Mouse (Mus musculus): Measurements from ENCODE around the gene Tmem184b.
A peak's percentile ranks its signal among the peaks of the same experiment; 100 is the strongest.

Gene Tmem184b

DNA sequence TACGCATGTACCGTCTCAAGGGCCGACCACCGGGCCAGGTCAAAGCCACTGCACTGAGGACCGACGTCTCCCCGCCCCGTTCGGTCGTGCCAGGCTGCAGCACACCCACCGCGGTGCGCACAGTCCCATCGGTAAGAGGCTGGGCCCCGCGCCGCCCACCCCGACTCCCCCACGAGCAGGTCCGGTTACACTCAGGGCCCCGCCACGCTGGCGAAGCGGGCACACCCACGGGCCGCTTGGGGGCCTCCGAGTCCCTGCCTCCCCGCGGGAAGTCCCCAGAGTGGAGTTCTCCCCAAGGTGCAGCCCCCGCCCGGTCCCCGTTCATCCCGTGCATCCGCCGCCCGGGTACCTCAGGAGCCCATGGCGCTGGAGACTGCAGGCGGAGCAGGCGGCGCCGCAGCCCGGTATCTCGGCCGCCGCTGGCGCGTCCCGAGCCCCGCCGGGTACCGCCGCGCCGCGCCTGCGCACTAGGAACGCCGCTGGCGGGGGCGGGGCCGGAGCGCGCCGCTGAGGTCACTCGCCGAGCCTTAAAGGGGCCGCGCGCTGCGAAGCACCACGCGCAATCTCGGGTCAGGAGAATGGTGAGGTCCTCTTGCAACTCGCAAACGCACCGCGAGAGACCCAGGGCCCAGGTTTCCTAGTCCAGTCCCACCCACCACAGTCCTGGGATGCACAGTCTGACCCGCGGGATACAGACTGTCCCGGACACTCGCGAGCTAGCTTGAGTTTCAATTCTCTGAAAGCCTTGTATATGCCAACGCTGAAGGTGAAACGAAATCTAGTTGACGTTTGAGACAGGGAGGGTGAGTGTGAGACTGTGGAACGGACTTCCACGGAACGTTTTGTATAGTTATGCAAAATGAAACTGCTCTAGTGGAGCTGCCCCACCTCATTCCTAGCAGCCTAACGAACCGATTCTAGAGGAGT, at the start of gene Tmem184b:
Tmem184b (minus strand) TSS at position 734 of the 927 bp plus-strand sequence.
- peak; percentile 72 for DNase-seq (ENCODE audit: low read depth, low spot score)

DNA sequence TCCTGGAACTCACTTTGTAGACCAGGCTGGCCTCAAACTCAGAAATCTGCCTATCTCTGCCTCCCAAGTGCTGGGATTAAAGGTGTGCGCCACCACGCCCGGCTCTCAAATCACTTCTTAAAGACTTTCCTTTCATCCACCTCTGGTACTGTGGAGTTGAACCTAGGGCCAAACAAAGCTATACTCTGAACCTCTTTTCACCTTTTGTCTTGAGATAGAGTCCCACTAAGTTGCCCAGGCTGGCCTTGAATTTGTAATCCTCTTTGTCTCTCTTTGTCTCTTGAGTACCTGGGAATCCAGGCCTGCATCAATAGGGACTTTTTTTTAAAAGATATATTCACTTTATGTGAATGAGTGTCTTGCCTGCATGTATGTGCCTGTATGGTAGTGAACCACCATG, 44.7 kb upstream of the Tmem184b start:
- DNase-seq (ENCODE audit: low read depth, low spot score), result no peak

DNA sequence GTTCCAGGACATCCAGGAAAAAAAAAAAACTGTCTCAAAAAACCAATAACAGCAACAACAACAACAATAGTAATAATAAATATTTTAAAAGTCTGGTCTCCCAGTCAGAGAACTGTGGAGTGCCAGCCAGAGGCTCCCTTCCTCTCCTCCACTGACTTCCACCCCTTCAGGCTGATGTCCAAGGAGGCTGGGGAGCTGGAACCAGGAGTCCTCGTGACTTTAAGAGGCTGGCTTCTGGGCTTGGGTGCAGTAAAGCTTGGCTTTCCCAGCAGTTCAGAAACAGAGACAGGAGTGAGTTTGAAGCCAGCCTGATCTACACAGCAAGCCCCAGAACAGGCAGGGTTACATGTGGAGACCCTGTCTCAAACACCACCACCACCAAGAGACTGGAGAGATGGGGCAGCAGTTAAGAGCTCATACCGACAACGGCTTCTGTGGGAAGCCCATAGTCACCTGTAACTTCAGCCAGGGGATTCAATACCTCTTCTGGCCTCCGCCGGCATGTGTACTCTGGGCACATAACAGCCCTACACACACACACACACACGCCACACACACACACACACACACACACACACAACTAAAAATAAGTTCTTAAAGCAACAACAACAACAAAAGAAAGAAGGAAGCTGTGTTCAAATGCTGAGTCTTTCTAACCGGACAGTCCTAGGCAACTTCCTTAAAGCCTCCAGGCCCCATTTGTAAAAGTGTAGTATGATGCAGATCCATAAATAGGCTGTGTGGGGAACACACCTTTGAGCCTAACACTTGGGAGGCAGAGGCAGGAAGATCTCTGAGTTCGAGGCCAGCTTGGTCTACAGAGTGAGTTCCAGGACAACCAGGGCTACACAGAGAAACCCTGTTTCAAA, 42.7 kb upstream of the Tmem184b start:
- DNase-seq (ENCODE audit: low read depth, low spot score), result no peak

DNA sequence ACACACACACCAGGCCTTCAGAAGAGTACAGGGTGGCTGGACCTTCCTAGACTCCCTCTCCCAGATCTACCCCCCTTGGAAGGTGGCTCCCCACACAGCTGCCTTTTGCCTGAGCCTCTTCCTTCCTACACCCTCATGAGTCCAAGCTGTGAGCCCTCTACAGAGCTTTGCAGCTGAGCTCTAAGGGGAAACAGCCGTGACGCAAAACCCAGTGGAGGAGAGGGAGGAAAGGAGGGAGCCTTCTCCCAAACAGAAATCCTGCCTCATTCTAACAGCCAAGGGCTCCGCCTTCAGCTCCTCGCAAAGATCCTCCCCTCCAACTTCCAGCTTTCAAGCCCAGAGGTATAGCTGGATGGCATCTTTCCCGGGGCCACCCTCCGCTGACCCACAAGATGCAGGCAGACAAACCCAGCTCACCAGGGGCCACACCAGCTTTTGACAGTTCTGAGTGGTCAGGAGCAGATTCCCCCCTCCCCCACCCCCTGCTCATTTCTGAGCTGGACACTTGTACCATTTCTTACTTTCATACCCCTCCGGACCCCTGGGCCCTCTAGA, 40.6 kb upstream of the Tmem184b start:
- no peak for DNase-seq (ENCODE audit: low read depth, low spot score)

DNA sequence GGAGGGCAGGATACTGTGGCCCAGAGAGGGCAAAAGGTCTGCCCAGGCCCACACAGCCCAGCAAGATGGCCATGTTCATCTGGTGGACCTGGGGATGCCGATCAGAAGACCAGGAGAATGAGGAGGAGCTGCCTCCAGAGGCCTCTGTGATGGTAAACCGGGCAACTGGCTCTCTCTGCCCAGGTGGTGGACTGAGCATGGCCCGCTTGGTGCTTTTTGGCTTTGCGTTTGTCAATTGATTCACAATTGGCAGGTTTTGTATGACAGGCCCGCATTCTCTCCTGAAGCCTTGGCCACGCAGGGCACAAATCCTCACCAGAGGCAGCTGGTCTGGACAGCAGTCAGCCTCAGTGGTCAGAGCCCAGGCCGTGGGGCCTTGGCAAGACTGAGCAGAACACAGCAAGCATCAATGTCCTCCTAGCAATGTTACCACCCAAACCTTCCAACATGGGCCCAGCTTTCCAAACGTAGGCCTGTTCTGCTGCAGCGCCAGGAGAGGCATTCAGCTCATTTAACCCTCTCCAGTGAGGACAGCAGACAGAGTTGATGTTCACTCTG, 39.7 kb upstream of the Tmem184b start:
- DNase-seq (ENCODE audit: low read depth, low spot score), result no peak

DNA sequence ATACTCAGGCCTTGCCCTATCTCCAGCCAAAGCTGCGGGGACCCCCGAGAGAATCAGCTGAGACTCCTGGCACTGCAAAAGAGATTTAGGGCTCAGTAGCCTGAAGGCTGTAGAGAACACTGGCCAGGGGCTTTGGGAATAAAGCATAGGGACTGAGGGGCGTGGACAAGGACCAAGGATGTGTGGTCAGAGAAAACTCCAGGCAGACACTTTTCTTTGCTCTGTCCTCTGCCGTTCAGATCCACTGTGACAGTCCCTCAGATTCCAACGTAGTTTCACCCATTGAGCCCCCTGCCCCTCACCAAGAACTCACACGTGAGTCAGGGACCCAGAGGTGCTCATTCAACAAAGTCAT, 38.9 kb upstream of the Tmem184b start:
- no peak for DNase-seq (ENCODE audit: low read depth, low spot score)

DNA sequence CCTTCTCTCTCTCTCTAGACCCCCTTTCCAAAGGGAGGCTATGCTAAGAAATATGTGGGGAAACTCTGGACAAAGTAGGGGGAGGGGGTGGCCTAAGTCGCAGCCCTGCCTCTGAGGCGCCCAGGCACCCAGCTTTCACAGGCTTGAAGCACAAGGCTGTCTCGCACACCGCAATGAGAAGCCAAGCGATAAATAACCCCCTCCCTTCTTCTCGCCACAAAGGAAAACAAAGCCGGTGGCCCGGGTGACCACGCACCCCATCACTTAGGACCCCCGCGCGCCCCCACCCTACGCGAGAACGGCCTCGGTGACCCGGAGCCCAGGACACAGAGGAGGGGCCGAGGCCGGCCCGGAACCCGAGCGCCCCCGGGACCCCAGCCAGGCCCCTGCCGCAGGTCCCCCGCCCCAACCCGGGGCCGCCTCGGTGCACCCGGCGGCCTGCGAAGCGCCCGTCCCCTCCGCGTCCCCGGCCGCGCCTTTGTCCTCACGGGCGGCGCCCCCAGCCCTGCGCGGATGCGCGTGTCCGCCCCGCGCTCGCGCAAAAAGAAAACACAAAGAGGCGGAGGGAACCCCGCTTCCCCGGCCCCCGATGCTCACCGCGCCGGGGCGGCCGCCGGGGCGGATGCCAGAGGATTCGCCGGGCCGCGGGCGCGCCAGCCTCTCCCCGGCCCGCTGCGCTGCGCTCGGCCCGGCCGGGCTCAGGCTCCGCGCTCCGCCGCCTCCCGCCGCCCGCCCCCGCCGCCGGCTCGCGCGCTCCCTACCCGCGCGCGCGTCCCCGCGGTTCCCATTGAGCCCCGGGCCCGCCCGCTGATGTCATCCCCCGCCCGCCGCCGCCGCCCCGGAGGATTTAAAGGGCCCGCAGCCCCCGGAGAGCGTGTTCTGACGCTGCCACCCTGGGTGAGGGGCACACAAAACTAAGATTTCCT, 38.2 kb upstream of the Tmem184b start:
- no peak for DNase-seq (ENCODE audit: low read depth, low spot score)

DNA sequence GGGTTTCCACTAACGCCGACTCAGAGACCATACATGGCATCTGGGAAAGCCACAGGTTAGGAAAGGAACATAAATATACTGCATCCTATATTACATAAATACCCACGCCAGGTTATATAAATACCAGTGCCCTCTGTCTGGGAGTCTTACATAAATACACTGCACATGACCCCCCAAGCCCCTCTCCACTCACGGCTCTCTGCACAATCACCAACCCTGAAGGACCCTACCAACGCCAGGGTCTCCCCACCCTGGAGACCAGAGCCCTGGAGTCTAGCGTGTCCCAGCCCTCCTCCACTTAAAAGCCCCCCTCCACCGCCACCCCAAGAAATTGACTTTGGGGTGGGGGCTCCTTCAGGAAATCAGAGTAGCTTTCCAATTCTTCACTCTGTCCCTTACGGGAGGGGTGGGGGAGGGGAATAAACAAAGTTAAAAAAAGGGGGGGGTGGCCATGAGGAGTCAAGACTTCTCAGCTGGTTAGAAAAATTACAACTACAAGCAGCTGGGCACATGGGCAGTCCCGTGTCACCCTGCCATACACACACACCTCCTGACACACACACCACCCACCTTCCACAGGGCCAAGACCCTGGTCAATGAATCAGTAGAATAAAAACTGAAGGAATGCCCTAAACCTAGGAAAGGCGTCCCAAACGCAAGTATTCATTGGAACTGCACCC, 37.4 kb upstream of the Tmem184b start:
- DNase-seq (ENCODE audit: low read depth, low spot score), result no peak

DNA sequence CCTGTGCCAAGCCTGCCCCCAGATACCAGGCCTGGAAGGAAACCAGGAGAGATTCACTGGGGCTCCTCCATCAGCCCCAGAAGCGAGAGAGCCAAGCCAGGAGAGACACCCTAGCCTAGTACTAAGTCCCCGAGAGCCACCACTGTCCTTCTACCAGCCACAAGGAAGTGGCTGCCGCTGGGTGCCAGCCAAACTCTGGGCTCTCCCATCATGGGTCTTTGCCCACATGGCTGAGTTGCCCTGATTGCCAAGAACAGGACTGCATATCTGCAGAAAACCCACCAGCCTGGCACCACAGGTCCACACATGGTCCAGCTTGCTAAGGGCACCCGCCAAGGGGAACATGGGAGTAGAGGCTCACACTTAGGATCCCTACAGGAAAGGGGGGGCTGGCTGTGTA, 36.9 kb upstream of the Tmem184b start:
- DNase-seq (ENCODE audit: low read depth, low spot score), result no peak

DNA sequence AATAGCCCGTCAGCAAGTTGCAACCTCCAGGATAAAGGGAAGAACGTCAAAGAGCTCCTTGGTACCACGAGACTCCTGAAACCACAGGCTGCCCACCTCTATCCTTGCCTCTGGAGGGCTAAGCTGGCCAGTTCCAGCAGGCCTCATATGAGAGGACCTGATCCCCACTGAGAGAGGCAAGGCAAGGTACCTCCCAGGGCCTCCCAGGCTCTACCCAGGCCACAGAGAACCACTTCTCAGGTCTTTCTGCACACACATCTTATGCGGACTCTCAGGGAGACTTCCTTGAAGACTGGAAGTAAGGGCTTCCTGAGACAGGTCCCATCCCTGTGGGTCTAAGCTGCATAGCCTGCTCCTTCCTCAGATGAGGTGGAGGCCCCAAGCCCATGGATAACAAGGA, 36.0 kb upstream of the Tmem184b start:
- DNase-seq (ENCODE audit: low read depth, low spot score), result no peak

DNA sequence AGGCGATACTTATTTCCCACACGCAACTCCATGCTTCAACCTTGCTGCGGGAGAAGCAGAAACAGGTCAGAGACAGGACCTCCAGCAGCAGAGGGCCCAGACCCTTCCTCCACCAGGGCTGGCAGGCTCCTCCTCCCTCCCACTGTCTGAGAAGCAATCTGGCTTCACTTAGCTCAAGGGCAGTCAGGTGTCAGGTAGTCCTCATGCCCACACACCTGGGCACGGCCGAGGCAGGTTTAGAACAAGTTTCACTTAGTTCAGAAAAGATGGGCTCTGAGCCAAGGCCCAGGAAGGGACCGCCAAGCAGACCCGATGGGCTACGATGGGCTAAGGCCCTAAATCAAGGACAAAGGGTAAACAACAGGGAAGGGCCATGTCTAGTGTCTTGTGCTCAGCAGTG, 35.4 kb upstream of the Tmem184b start:
- no peak for DNase-seq (ENCODE audit: low read depth, low spot score)

DNA sequence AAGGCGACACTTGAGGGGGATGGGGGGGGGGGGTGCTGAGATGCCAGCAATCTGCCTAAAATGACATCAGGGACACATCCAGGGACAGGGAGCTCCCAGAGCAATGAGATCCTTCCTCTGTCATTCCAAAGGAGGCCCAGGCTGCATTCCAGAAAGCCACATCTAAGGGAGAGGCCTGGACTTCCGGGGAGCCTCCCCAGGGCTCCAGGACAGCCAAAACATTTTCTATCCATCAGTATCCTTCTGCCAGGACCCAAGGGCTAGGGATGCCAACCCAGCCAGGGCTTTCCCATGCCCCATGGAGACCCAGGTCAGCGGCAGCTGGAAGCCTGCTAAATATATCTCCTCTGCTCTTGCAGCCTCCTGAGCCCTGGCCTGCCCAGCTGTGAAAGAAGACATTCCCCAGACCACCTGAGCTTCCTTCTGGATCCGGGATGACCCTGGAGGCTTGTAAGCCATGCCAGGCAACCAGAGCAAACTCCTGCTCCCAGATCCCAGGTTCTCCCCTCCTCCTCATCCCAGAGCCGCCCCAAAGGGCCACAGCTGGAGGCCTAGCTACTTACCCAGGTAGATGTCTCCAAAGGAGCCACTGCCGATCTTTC, 34.9 kb upstream of the Tmem184b start:
- DNase-seq (ENCODE audit: low read depth, low spot score), result no peak

DNA sequence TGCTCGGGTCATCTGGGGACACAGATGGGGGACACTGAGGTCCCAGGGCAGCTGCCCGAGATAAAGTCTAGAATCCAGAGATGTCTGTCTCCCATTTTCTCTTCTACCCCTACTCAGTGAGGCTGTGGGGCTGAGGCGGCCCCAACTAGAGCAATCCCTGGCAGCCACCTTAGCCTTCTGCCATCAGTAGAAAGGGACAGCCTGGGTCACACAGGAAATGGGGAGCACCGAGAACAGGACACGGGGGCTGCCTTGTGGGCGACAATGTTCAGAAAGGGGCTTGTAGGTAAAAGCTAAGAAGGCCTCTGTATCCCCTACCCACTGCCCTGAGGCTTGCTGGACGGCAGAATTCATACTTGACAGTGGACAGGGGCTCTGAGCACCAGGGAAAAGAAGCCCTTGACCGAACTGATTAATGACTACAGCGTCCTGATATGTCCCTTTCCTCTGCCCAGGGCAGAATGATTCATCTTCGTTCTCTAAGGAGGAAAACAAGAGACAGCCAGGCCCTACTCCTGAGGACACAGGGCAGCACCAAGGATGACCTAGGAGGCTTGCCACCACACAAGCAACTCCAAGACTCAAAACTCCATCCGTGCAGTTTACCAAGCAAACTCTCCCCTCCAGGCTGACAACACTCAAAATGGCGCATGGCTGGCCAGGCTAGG, 34.3 kb upstream of the Tmem184b start:
- no peak for DNase-seq (ENCODE audit: low read depth, low spot score)

DNA sequence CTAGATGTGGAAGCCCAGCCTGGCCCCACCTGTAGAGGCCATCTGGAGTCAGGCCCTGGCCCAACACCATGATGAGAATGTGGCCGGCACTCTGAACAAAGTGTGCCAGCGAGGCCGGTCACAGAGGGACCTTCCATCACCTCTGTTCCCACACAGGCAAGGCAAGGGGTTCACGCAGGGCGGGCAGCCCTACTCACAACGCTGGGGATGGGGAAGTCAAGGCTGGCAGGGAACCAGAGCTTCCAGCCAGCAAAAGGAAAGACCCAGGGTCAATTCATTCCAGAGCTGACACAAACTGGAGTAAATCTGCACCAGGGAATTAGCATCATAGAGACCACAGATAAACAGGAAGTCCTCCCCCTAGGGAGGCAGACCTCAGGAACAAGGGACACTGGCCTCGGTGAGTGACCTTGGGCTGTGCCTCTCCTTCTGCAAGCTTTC, 33.1 kb upstream of the Tmem184b start:
- DNase-seq (ENCODE audit: low read depth, low spot score), result no peak

DNA sequence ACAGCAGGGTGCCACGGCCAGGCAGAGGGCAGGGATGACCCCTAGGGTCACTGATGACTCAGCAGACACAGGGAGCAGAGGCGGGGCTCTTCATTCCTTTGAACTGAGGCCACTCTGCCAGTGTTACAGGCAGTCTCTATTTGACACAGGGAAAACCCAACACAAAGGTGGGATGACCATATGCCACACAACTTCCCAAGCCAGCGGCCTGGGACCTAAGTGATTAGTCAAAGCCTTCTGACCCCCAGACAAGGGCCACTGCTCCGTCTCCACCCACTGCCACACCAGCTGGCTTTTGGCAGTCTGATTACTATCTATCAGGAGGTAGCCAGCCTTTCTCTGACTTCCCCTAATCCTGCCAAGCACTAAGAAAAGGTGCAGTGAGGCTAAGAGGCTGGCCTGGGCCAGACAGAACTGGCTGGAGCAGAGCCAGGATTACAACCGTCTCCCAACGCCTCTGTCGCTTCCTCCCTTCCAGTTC, 31.9 kb upstream of the Tmem184b start:
- no peak for DNase-seq (ENCODE audit: low read depth, low spot score)

DNA sequence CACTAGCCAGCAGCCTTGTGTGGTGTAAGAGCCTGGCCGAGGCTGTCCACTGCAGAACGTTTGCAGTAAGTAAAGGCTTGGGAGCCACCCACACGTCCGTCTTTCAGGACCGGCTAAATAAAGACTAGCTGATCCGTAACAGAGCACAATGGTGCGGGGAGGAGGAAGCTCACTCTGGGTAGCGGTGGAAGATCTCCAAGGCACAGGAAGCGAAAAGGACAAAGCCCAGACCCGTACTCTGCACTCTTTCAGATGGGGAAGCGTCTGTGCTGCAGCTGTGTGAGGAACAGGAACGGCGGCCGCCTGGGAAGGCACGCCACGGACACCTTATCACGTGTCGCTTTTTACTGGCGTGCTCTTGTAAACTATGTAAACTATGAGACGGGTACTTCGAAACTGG, 29.5 kb upstream of the Tmem184b start:
- DNase-seq (ENCODE audit: low read depth, low spot score), result no peak

DNA sequence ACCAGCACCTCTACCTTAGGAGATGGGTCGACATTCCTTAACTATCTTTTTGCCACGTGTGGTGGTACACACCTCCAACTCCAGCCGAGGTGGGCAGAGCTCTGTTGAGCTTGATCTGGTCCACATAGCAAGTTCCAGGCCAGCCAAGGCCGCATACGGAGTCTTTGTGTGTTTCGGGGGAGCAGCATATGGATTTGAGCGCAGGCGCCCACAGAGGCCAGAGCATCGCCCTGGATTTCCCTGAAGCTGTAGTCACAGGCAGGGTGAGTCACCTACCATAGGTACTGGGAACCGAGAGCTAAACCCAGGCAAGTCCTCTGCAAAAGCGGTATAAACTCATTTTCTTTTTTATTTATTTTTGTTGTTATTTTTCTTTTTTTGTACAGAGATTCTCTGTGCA, 29.0 kb upstream of the Tmem184b start:
- DNase-seq (ENCODE audit: low read depth, low spot score), result no peak

DNA sequence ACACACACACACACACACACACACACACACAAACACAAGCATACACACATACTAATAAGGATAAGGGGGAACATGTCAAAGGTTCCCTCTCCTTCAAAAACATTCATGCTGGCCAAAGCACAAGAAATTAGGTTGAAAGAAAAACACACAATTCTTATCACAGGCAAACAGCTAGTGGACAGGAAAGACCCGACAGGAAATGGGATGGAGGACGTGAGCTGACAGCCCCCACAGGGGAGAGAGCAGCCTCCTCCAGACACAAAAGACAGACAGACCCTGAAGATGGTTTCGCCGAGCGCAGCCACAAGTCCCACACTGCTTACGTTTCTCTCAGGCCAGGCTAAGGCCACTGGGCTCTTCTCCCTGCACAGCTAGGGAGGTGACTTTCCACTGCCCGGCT, 28.6 kb upstream of the Tmem184b start:
- DNase-seq (ENCODE audit: low read depth, low spot score), result no peak

DNA sequence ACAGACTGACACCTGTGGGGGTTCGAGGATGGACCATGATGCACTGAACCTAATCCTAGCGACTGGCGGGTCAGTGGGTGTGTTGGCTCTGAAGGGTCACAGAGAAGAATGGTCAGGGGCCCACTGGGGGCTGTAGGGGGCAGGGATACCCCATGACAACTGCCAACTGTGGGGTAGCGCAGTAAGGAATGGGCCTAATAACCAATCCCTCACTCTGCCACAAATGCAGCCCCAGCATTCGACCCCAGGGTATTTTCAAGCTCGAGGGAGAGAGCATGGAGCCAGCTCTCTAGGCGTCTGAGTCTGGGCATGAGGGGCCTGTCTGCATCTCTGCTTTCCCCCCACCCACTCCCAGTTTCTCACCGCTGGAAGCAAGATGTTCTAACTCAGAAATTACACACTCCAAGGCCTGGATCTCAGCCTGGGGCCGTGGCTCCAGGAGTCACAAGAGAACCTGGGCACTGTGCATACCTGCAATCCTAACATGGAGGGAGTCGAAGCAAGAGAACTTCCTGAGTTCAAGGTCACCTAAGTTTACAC, 27.2 kb upstream of the Tmem184b start:
- DNase-seq (ENCODE audit: low read depth, low spot score), result no peak
